Mouse (Mus musculus): ENCODE results near the gene Tmem232.
A peak's percentile ranks its signal among the peaks of the same experiment; 100 is the strongest.

DNA sequence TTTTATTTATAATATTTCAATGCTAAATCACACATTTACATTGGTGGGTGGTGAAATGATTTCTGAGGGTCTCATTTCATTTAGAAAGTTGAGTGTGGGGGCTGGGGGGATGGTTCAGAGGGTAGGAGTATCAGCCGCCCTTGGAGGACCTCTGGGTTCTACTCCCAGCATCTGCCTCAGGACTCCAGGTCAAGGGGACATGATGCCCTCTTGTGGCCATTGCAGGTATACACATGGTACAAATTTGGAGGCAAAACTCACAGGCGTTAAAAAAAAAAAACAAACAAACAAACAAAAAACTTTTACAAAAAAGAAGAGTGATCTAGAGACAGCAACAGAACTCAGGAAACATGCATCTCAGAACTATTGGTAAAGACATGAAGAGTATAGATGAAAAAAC lies 215.3 kb downstream of the Tmem232 start:
- peak; percentile 61; the same call in 1 of the 2 replicates for TF ChIP-seq CTCF (IDR thresholded peaks at IDR 0.05; ENCODE audit: insufficient read depth, low read length)
- no peak for TF ChIP-seq POLR2A (IDR thresholded peaks at IDR 0.05; ENCODE audit: borderline replicate concordance, extremely low read depth, low read depth, low read length)

Data from lung, adult 2 months (tissue).